Mouse (Mus musculus) large intestine, adult 2 months (tissue): ENCODE data around the gene Spata1. TPM values are rescaled to one million over a fixed set of nuclear protein-coding genes. Genes with fewer than 3 reads are reported as not detected.
"Not testable (repeated sequence)": the region's sequence is repeated elsewhere in the genome, so short reads cannot be mapped to it uniquely, and the experiment has no call there.

Experiments
- DNase-seq: peaks from one replicate; pipeline ENCODE4 v3.0.0-alpha.2; 2012; ENCODE audit warnings: low read depth, low spot score
- WGBS: fragments of 180-500 bp; shearing (Covaris S2); methylation state at CpG from one replicate; pipeline ENCODE4 v1.1.7; 2018; 5-methylcytosine and 5-hydroxymethylcytosine counted together
- polyA plus RNA-seq: library from polyadenylated mRNA; depleted of rRNA; stranded (reverse); fragments of >200 nt; gene quantifications from 2 replicates; pipeline ENCODE4 v1.2.3, GENCODE M21; 2012

Spata1 gene
- polyA plus RNA-seq, 1 experiment, result 0.35 TPM

DNA sequence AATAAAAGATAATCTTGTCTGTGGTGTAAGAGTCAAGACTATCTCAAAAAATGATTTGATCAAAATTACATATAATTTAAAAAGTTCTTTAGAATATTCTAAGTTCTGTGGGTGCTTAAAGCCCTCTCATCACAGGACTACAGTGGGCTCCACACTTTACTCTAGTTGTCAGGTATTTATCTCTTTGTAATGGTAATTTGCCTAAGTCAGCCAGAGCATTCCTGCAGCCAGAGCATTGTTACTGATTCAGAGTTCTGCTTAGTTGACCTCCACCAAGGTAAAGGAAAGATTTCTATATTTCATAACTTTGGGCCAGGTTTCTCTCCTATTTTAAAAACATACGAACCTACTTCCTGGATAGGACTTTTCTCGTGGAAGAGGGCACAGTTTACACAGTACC, 30.3 kb downstream of the Spata1 start:
- 62% methylated on average over 2 of the region's 2 CpGs for WGBS

DNA sequence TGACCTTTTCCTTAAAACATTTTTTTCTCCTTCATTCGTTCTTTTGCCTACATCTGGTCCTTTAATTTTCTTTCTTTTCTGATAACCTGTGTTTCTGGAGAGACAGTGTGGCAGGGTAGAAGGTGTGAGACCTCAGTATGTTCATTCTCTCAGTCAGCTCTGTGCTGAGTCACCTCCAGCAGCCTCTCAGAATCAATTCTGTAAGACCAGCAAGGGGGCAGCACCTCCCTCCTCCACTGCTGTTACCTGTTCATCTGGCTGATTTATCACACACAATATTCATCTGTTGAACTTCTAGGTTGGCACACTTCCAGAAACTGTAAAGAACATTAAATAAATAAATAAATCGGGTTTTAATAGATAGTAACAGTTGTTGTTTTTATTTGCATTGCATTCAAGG, 36.6 kb downstream of the Spata1 start:
- DNase-seq, result no peak
- 44% methylated on average over 2 of the region's 2 CpGs for WGBS

More for the DNA sequence above, 30.3 kb downstream of the Spata1 start:
- no peak for DNase-seq

DNA sequence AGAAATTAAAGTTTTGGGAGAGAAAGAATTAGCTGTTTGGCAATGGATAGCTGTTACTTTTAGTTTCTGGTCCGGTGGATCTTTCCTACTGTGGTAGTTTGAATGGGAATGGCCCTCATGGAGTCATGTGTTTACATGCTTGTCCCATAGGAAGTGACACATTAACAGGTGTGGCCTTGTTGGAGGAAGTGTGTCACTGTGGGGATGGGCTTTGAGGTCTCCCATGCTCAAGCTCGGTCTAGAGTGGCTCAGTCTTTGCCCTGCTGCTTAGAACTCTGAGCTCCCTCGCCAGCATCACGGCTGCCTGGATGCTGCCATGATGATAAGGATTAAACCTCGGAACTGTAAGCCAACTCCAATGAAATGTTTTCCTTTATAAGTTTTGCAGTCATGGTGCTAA, 48.2 kb downstream of the Spata1 start:
- no peak for DNase-seq
- WGBS, result 87% methylated on average over 5 of the region's 5 CpGs

DNA sequence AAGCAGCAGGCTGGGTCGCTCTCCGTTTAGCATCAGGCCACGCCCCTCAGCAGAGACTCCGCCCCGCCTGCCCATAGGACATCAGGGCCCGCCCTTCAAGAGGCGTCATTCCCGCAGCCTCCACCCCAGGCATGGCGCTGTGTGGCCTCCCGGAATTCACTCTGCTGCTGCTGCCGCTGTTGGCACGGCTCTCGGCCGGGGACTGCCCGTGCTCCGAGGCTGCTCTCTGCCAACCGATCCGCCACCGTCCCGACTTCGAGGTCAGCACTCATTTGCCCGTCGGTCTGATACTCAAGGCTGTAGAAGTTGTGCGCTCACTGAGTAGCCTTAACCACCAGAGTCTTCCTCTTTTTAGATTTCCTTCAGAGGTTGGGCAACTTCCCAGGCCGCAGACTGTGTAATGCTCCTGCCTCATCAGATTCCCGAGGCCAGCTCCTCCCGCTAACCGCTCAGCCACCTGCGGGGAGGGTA, 49.1 kb downstream of the Spata1 start:
- under 1% methylated on average over 29 of the region's 29 CpGs for WGBS
- peak; percentile 72 for DNase-seq

DNA sequence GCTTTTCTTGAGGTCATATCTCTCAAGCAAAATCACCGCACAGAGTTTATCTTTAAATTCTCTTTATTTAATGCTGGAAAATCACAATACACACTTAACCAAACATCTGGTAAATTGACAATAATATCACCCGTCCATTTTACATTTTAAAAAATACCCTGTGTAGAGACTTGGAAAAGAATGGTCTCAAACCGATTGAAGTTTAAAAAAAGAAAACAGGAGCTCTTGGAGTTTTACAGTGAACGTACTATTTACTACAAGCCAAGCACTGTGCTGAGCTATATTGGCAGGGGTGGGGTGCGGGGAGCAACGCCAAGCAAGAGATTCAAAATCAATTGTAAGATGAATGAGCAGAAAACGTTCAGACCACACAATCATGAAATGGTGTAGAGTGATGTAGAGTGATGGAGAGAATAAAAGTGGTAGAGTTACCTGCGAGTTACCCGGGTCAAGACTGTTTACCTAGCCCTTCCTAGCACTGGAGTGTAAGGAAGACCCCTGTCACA, 49.8 kb downstream of the Spata1 start, which contains the start of gene Ctbs:
Gene Ctbs (plus strand): TSS at position 51 of the 506 bp plus-strand sequence.
- no peak for DNase-seq
- WGBS, result 43% methylated on average over 9 of the region's 9 CpGs

DNA sequence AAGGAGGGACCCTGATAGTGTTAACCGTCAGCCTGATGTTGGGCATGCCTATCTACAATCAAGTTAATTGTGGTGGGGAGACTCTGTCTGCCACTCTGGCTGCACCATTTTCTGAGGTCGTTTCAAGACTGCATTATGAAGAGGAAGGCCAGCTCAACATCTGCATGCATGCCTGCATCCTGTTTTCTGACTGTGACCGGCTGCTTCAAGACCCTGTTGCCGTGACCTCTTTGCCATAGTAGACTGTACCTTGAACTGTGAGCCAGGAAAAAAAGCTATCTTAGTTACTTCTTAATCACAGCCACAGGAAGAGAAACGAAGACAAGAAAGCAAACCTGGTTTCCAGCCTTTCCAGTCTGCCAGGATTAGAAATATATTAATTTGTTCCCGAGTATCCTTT, 50.6 kb downstream of the Spata1 start:
- WGBS, result 67% methylated on average over 6 of the region's 6 CpGs
- DNase-seq, result no peak

DNA sequence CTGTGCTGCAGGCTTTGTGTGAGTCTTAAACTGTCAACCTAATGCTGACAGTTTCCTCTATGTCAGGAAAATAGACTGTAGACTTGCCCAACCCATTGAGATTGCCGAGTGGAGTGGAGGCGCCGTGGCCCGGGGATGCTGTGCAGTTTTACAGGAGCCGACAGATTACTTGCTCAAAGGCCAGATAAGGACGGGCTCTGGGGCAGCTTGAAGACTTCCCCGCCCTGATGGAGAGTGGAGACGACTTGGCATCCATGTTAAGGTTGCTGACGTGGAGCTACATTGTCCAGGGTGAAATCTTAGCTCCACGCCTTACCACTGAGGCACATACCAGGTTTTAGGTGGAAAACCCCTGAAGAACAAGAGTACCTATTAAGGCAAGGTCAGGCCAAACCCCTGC, 51.2 kb downstream of the Spata1 start:
- WGBS, result 83% methylated on average over 10 of the region's 10 CpGs
- DNase-seq, result no peak

DNA sequence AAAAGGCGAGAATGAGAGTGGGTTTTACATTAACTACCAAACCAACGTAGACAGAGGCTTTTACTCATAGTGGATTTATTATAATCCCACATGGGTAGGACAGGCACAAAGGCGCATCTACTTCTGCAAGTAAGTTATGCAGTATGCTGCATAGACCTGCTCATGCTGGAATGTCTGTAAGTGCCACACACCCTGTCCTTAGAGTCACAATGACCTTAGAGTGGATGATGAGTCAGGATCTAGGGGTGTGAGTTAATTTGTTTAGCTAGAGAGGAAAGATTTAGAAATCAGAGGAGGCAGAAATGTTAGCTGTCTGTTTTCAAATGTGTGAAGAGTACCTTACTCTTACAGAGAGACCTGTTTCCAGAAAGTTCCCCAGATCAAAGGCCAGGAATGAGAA, 52.0 kb downstream of the Spata1 start:
- 42% methylated on average over 3 of the region's 3 CpGs for WGBS

DNA sequence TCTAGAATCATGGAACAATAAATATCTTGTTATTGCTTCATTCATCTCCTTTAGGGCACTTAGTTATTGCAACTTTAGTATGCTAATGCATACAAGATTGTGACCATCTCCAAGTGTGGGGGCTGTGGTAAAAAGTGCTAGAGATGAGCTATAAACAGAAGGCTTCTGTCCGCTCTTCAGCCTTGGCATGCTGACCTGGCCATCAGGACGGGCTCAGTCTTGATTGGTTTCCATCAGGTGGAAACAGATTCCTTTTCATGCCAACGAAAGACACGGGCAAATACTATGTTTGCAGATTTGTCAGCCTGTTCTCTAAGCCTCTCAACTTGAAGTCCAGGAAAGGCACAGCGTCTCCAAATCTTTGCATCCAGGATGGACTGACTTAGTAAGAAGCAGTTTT, 52.4 kb downstream of the Spata1 start:
- WGBS, result 75% methylated on average over 5 of the region's 5 CpGs
- DNase-seq, result no peak

More for the DNA sequence above, 52.0 kb downstream of the Spata1 start:
- no peak for DNase-seq

DNA sequence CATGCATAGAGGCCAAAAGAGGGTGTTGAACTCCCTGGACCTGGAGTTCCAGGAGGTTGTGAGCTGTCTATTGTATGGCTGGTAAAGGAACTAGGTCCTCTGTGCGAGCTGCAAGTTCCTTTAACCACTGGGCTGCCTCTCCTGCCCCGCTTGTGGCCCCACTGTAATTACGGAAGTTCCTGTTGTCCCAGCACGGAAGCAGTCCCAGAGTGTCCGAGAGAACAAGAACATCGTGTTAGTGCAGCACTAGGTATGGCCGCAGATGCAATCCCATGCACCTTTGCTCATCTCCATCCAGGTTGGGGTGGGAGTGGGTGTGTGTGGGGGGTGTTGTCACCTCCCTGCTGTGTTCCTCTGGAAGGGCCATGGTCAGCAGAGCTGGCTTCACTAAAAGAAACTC, 54.7 kb downstream of the Spata1 start:
- WGBS, result 89% methylated on average over 7 of the region's 7 CpGs
- DNase-seq, result no peak

DNA sequence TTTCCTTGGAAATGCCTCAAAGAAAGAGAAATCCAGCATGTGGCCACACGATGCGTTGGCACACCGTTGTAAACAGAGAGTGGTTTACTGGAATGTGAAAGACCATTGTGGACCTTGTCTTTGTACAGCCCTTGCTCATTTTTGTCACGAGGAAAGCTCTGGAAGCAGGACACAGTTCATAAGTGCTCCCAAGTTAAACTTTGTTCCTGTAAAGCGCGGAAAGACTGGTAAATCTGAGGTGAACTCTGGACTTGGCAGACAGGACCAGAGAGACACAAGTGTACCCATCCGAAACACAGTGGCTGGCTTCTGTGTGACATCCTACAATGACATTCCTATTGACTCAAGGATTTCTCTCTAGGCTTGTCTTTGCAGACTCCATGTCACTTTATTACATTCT, 56.2 kb downstream of the Spata1 start:
- 68% methylated on average over 7 of the region's 7 CpGs for WGBS
- no peak for DNase-seq

DNA sequence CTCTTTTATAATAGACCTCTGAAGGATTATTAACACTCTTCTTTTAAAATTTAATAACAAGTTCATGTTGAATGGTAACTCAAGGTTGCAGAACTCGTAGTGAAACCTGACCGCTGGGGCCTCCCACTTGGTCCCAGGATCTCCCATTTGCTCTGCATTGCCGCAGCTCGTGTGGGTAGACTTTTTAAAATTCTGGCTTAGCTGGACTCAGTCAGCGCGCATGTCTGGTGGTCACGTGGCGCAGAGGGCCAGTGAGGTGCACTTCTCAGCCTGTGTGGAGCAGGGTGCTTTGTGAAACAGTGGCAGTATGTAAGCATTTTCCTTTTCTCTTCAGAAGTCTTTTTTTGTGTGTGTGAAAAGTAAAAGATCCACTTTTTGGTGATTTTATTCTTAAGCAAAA, 56.6 kb downstream of the Spata1 start:
- DNase-seq, result no peak
- 91% methylated on average over 8 of the region's 8 CpGs for WGBS

DNA sequence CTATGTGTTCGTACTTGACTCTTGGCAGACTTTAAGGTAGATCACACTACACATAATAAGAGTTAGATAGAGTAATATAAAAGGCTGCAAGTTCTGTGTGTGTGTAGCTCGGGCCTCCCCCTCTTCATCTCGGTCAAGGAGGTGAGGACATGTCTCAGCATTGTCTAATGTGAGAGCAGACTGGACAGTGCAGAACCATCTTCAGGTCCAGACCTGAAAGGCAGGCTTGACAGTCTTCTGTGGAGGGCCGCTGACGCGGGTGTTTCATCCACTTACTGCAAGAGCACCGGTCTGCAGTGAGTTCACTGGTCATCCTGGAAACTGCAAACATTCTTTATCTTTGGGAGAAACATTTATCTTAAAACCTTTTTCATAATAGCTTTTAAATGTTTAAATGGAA, 57.1 kb downstream of the Spata1 start:
- WGBS, result 88% methylated on average over 7 of the region's 7 CpGs
- no peak for DNase-seq

DNA sequence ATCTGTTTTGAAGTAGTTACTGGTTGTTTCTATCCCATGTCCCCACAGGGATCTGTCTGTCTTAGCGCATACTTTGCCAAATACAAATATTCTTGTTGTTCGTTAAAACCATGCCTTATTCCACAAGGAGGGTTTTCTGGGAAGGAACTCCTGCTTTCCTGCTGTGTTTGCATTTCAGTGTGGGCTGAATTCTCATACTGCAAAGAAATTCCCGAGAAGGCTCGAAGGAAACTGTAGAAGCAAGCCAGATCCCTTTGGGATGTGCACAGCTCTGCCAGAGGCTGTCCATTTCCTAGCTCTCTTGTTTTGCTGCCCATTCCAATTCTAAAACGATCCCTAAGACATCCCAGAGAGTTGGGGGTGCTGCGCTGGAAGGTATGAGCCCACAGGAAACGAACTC, 59.1 kb downstream of the Spata1 start:
- WGBS, result 83% methylated on average over 7 of the region's 7 CpGs
- no peak for DNase-seq

DNA sequence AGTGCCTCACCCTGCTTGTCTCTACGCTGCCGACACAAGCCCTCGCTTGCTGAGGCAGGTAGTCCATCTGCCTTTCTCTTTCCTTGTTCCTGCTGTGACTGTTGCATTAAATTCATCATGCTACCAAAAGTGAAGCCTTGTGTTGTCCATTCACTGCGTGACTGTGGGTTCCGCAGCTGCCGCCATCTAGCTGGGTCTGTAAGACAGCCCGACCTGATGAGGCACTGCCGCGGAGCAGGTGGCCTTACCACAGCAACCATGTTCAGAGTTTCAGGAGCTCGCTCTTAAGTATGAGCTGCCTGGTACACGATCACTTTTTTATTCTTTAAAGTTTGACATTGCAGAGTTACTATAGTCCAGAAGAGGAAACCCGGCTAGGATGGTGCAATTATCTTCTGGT, 59.5 kb downstream of the Spata1 start:
- no peak for DNase-seq
- 93% methylated on average over 12 of the region's 12 CpGs for WGBS

DNA sequence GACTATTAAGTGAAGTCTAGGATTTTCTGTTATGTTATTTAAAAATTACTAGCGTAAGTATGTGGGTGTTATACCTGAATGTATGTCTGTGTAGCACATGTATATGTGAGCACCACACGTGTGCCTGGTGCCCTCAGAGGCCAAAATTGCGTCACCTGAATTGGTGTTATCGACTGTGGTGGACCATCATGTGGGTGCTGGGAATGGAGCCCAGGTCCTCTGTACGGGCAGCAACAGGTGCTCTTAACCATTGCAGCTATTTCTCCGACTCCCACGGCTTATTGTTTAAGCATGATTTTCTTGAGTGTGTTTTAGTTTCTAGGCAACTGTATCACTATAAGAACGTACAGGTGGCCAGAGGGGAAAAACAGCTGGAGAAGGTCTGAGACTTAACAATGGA, 63.4 kb downstream of the Spata1 start:
- no peak for DNase-seq
- WGBS, result 93% methylated on average over 8 of the region's 8 CpGs

DNA sequence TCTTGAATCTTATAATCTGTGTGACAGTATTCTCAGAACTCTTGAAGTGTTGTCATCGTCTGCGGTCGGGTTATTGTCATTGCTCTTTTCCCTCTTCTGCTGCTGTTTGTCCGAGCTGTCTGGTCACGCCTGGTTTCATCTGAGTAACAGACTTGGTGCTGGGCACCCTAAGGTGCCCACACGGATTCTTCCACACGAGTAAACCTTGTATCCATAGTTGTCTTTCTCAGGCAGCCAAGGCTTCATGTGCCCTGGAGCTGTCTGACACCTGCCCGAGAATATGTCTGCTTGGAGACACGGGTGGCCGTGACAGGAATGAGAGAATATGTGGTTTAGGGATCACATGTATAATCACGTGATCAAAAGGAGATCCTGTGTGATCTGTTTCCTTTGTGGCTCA, 64.0 kb downstream of the Spata1 start:
- 93% methylated on average over 11 of the region's 11 CpGs for WGBS
- DNase-seq, result no peak

DNA sequence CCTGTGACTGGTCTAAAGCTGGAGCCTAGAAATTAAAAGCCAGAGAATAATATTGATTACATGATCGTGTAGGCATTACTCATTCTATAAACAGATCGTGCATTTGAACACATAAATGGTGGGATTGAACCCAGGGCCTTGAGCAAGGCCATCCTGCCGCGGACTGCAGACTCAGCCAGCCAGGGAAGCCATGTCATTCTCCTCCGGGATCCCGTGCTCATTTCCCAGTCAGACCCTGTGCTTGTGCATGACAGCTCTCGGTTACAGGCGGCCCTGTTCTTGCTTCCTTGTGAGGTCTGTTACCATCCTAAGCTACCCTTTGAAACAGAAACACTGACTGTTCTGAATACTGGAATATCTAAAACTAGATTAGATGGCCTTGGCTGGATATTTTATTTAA, 64.9 kb downstream of the Spata1 start:
- WGBS, result 90% methylated on average over 8 of the region's 8 CpGs
- no peak for DNase-seq

DNA sequence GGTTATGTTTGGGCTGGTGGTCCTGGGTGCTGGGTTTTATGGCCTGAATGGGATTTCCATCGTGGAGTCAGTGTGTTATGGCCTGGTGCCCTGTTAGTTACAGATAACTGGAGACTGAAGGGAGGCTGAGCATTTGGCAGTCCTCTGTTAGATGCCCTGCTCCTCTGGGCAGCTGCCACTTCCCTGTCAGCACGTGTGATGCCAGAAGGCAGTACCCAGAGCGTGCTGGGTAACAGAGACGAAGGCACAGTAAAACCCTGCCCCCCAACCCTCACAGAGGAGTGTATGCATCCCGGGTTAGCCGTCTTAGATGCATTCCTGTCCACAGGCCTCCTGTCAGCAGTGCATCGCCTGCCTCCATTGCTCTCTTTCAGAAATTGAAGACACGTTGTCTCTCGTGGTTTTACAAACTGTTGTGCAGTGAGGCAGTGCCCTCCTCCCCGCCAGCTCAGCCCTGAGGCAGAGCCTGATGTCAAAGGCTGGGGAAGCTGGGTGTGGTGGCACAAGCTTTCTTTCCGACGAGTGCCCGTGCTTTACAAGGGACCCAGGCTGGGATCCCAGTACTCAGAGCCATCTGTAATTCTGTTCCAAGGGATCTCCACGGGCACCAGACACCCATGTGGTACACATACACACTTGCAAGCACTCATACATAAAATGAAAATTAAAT, 65.7 kb downstream of the Spata1 start:
- no peak for DNase-seq
- 86% methylated on average over 14 of the region's 14 CpGs for WGBS

DNA sequence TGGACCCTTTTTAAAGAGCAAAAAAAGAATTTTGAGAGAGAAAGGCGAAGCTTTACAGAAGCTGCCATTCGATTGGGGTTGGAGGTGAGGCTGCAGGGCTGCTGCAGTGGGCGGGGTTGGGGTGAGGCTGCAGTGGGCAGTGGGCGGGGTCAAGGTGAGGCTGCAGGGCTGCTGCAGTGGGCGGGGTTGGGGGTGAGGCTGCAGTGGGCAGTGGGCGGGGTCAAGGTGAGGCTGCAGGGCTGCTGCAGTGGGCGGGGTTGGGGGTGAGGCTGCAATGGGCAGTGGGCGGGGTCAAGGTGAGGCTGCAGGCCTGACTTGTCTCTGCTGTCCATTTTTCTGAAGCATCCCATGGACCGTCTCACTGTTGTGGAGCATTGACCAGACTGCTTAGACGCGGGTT, 66.5 kb downstream of the Spata1 start:
- WGBS, result 91% methylated on average over 11 of the region's 11 CpGs
- not testable (repeated sequence) for DNase-seq

DNA sequence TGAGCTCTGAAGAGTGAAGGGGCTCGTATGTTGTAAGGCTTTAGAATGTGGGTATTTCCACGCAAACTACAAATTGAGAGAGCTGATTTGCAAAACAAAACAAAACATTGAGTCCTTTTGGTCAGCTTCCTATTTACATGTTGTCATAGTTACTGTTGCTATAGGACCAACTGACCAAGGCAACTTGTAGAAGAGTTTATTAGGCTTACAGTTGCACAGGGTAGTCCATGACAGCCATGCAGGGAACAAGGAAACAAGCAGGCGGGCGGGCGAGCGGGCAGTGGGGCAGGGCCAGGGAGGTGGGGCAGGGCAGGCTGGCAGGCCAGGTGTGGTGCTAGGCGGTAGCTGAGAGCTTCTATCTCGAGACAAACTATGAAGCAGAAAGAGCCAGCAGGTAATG, 73.1 kb downstream of the Spata1 start:
- no peak for DNase-seq
- WGBS, result 56% methylated on average over 8 of the region's 8 CpGs

DNA sequence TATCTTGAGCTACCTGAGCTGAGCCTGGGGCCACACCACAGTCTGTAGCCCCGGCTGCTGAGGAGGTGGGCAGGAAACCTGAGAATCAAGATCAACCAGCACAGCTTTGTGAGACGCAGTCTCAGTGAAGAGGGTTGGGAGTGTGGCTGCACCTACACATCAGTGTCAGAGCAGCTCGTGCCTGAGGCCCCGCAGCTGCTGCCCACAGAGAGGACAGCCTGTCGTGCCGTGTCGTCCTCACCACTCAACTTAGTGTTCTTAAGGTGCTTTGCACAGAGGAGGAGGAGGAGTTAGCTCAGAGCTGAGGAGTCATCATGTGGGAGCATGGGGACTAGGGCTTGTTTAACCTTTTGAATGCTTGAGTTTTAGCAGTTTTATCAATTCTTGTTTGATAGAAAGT, 73.7 kb downstream of the Spata1 start:
- no peak for DNase-seq
- 94% methylated on average over 7 of the region's 7 CpGs for WGBS
